Mouse (Mus musculus) C2C12 (cell line): ENCODE data around the gene Glt28d2. TPM values are rescaled to one million over a fixed set of nuclear protein-coding genes. Genes with fewer than 3 reads are reported as not detected.

Experiments
- H3K27me3 ChIP-seq: one replicate; pipeline ENCODE4 v1.6.1; 2011; ENCODE audit not compliant: control insufficient read depth, insufficient read depth, insufficient read length
- H3K36me3 ChIP-seq: one replicate; pipeline ENCODE4 v1.6.1; 2011; ENCODE audit not compliant: control insufficient read depth, insufficient read depth
- H3K4me3 ChIP-seq: one replicate; pipeline ENCODE4 v1.5.1; 2011; ENCODE audit warnings: mild to moderate bottlenecking, control low read depth; ENCODE audit not compliant: poor library complexity, insufficient read depth, severe bottlenecking
- H3K79me2 ChIP-seq: one replicate; pipeline ENCODE4 v1.6.1; 2011; ENCODE audit not compliant: control insufficient read depth, insufficient read depth
- H3K79me3 ChIP-seq: one replicate; pipeline ENCODE4 v1.6.1; 2011; ENCODE audit warnings: low read depth, control low read depth
- H3ac ChIP-seq: one replicate; pipeline ENCODE3; 2011; ENCODE audit warnings: low read depth; ENCODE audit not compliant: control insufficient read depth, insufficient read length
- CEBPB ChIP-seq: IDR thresholded peaks from one replicate; pipeline ENCODE4 v1.6.1; 2011; ENCODE audit warnings: low read depth, mild to moderate bottlenecking, control low read depth, moderate library complexity
- CTCF ChIP-seq: IDR thresholded peaks from one replicate; pipeline ENCODE4 v1.5.1; 2011; ENCODE audit not compliant: control insufficient read depth, insufficient read depth, insufficient read length
- FOSL1 ChIP-seq: IDR thresholded peaks from one replicate; pipeline ENCODE4 v1.8.0; 2011; ENCODE audit warnings: mild to moderate bottlenecking, low read length; ENCODE audit not compliant: poor library complexity, insufficient read depth, severe bottlenecking
- MAX ChIP-seq: IDR thresholded peaks from one replicate; pipeline ENCODE4 v1.6.1; 2011; ENCODE audit warnings: mild to moderate bottlenecking, control low read depth
- MYOD1 ChIP-seq: IDR thresholded peaks from one replicate; pipeline ENCODE4 v1.6.1; 2011; ENCODE audit warnings: low read depth; ENCODE audit not compliant: control insufficient read depth, insufficient read length
- MYOG ChIP-seq: IDR thresholded peaks from one replicate; pipeline ENCODE4 v1.6.1; 2011; ENCODE audit not compliant: control insufficient read depth, insufficient read length; ENCODE audit errors: extremely low read depth
- USF1 ChIP-seq: IDR thresholded peaks from one replicate; pipeline ENCODE4 v1.6.1; 2011; ENCODE audit warnings: low read depth, mild to moderate bottlenecking, control low read depth, moderate library complexity
- long read RNA-seq, 2 experiments: library from polyadenylated mRNA; unstranded; transcript quantifications; one replicate each; pipeline ENCODE4 v2.0.0; 2019 to 2020
- polyA plus RNA-seq: library from polyadenylated mRNA; unstranded; fragments of >200 nt; fragmentation: generic; extraction: Trizol; gene quantifications from one replicate; pipeline ENCODE4 v1.2.1, GENCODE M21; 2012; ENCODE audit warnings: missing spikeins

Gene Glt28d2
- polyA plus RNA-seq: 1.4 TPM
- long read RNA-seq, experiment 1, partial matches to known transcripts: 0 of 3 reads
- long read RNA-seq, experiment 1, other reads (novel, unspliced or antisense): 1 of 3 reads
- long read RNA-seq, experiment 2, transcript Glt28d2-201 (2 exons, 2,732 nt): major isoform, 19 of 20 reads
- long read RNA-seq, experiment 2, partial matches to known transcripts: 0 of 20 reads
- long read RNA-seq, experiment 2, other reads (novel, unspliced or antisense): 1 of 20 reads

DNA sequence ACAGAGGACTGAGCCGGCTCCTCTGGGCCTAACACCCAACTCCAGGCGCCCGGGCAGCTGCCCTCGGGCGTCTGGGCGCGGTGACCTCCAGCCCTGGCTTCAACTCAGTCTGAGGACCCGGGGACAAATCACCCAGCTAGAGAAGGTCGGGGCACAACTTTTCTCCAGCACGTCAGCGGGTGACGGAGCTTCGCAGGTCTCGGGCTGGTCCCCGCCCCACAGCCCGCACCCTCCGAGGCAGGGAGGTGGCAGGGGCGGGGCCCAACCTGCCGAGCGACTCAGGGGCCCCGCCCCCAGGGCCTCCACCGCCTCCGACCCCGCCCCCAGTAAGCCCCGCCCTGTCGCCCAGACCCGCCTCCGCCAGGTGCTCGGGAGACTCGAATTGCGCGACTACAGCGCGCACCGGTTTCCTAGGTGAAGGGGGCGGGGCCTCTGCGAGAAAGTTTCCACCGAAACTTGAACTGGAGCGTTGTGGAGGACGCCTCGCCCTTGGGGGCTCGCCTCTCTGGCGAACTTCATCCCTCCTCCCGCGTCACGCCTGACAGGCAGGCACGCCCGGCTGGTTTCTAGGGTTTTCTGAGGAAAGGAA is at the start of gene Glt28d2, which contains the start of gene Gm37240:
Gene Glt28d2 (minus strand): TSS at position 278 of the 589 bp plus-strand sequence.
Gene Gm37240 (minus strand): TSS at position 280 of the 589 bp plus-strand sequence.
- no peaks in the 10 kb centered on the region for H3K36me3 ChIP-seq

DNA sequence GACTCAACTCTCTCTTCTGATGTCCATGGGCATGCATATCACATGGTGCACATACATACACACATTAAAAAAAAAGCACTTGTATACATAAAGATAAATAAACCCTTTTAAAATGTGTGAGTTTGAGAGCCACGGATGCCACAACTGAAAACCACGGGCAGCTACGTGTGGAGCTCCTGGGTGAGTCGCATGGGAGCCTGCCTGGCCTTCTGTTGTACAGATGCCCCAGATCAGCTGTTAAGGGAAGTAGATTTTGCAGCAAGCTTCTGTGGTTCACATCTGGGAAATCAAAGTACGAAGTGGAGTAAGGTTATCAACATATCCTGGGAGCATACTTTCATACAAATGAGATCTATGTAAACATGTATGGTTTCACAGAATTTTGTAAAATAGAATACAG is 46.3 kb upstream of the Glt28d2 start:
- no peak overlapping the region for H3K4me3 ChIP-seq
- no peaks in the 10 kb centered on the region for H3K79me3 ChIP-seq
- TF ChIP-seq MYOD1 (no peak), MAX (no peak), USF1 (no peak), CTCF (no peak), MYOG (no peak), CEBPB (no peak), FOSL1 (no peak)
- H3K27me3 ChIP-seq: no peaks in the 10 kb centered on the region
- no peak overlapping the region for H3ac ChIP-seq
- H3K36me3 ChIP-seq: no peaks in the 10 kb centered on the region
- no peaks in the 10 kb centered on the region for H3K79me2 ChIP-seq

More for the DNA sequence above, at the start of gene Glt28d2, which contains the start of gene Gm37240:
- Histone ChIP-seq H3ac (peak within 1 kb of the TSS; percentile 74), H3K79me2 (peaks cover 43% of the 10 kb centered on the region), H3K4me3 (peak within 1 kb of the TSS; percentile 54), H3K79me3 (peaks cover 23% of the 10 kb centered on the region), H3K27me3 (no peaks in the 10 kb centered on the region)
- no peak for TF ChIP-seq CTCF
- TF ChIP-seq MYOD1: no peak
- TF ChIP-seq MAX: peak; percentile 67

DNA sequence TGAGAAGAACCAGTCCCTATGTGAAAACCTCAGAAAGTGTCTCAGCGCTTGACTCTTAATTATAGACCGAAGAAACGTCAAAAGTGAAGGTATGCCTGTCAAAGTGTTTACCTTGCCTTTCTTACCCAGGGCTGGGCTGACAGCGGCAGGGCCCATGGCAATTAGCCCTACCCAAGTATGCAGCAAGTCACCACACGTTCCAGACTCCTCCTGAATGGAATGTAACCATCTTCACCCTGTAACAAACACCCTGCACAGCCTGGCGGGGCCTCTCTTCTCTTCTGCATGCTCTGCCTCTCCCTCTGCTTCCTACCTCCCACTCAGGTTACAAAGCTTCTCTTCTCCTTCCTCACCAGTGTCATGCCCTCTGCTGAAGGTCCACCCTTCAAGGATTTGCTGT is 44.5 kb upstream of the Glt28d2 start:
- Histone ChIP-seq H3K27me3 (no peaks in the 10 kb centered on the region), H3ac (no peak overlapping the region), H3K36me3 (no peaks in the 10 kb centered on the region), H3K79me3 (no peaks in the 10 kb centered on the region), H3K79me2 (no peaks in the 10 kb centered on the region), H3K4me3 (no peak overlapping the region)
- TF ChIP-seq MYOG (no peak), MAX (no peak), FOSL1 (no peak), MYOD1 (no peak), USF1 (no peak), CTCF (no peak), CEBPB (no peak)

DNA sequence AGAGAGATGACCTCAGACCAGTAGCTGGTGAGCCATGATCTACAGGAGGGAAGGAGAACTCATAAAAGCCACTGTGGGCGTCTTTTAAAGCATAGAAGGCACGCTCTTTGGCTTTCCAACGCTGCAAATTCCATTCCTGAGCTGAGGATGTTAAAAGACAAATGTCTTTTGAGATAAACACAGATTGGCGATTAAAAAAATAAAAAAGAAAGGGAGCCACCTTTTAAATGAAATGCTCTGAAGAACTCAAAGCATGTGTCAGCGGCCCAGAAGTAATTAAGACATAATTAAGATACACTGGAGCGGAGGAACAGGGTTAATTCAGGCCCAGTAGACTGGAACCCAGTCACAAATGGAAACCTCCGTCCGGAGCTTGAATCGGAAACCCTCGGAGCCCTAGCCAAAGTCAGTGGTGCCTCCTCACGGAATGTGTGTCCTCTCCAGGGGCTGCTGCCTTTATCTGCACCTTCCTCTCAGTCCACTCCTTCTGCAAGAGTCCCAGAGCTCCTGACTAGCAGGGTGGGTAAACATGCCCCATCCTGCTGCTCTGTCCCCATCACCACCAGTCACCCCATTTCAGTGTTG is 43.4 kb upstream of the Glt28d2 start:
- H3K27me3 ChIP-seq: no peaks in the 10 kb centered on the region
- no peak for TF ChIP-seq MYOD1
- no peak for TF ChIP-seq CEBPB
- no peak for TF ChIP-seq CTCF
- TF ChIP-seq MYOG: no peak
- no peak for TF ChIP-seq USF1
- TF ChIP-seq MAX: no peak
- TF ChIP-seq FOSL1: no peak
- no peaks in the 10 kb centered on the region for H3K36me3 ChIP-seq
- no peaks in the 10 kb centered on the region for H3K79me2 ChIP-seq
- no peak overlapping the region for H3K4me3 ChIP-seq
- H3ac ChIP-seq: no peak overlapping the region
- no peaks in the 10 kb centered on the region for H3K79me3 ChIP-seq

DNA sequence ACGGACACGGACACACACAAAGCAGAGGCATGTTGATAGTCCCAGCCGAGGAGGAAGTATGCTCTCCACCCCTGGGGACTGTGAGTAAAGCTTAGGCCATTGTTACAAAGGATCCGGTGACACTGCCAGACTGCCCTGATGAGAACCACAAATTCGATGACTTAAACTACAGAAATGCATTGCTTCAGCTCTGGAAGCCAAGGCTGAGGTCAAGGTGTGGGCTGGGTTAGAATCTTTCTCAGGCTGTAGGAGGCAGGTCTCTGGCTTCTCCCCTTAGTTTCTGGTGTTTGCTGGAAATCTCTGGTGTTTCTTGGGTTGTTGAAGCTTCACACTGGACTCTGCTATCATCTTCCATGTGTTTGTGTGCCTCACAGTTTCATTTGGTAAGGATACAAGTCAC is 42.4 kb upstream of the Glt28d2 start:
- no peak overlapping the region for H3K4me3 ChIP-seq
- H3K27me3 ChIP-seq: no peaks in the 10 kb centered on the region
- no peaks in the 10 kb centered on the region for H3K79me3 ChIP-seq
- no peaks in the 10 kb centered on the region for H3K79me2 ChIP-seq
- no peak for TF ChIP-seq MAX
- no peak for TF ChIP-seq USF1
- TF ChIP-seq MYOG: no peak
- no peak for TF ChIP-seq CEBPB
- TF ChIP-seq FOSL1: no peak
- no peak for TF ChIP-seq MYOD1
- no peak for TF ChIP-seq CTCF
- no peaks in the 10 kb centered on the region for H3K36me3 ChIP-seq
- no peak overlapping the region for H3ac ChIP-seq

DNA sequence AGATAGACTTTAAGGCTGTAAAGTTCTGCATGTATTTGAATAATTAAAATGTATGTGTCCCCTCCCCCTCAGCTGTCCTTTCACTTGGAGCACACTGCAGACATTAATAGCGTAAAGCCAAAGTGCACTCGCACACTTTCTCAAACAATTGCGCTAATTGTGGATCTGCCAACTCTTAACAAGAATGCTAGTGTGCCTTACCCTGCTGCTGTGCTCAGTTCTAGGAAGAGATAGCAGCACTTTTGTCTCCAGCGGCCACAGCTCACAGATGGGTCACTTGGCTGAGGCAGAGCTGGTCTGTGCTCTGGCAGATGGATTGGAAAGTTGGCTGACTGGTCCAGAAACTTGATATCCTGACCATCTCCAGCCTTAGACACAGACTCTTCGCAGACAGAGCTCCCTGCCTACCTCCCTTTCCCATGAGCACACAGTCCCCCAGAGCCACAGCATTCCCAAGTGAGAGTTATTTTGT is 40.9 kb upstream of the Glt28d2 start:
- no peaks in the 10 kb centered on the region for H3K36me3 ChIP-seq
- TF ChIP-seq FOSL1 (no peak), USF1 (no peak), MYOG (no peak), MYOD1 (no peak), CTCF (no peak), CEBPB (no peak), MAX (no peak)

More for the DNA sequence above, 40.9 kb upstream of the Glt28d2 start:
- H3K79me3 ChIP-seq: no peaks in the 10 kb centered on the region
- no peaks in the 10 kb centered on the region for H3K27me3 ChIP-seq
- no peak overlapping the region for H3K4me3 ChIP-seq
- no peak overlapping the region for H3ac ChIP-seq
- H3K79me2 ChIP-seq: no peaks in the 10 kb centered on the region
